Mouse (Mus musculus): Measurements from ENCODE around the gene Kcnb1. TPM values are rescaled to one million over a fixed set of nuclear protein-coding genes. Genes with fewer than 3 reads are reported as not detected.

The Kcnb1 gene
- polyA plus RNA-seq, 2 experiments = 0.03 to 0.15 TPM

DNA sequence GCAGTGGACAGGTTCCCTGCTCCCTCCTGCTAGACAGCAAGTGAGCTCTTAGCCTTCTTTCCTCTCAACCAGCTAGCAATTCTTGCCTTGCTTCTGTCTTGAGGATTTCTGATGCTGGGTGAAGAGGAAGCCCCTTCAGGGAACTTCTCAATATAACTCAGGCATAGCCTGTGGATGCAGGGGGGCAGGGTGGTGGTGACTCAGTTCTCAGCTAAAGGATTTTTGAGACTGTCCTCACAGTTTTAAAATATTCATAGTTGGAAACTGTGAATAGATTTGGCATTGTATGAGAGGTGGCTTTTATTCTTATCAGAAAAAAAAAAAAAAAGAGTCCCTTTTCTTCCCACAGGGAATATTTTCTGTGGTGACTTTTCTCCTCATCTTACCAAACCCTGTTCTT, 129.2 kb downstream of the Kcnb1 start:
- Histone ChIP-seq H3K27me3 (ENCODE audit: control insufficient read depth, insufficient read depth, low read length) (no peaks in the 10 kb centered on the region), H3K9ac (replicated peaks) (peak overlapping the region; percentile 81), H3K9me3 (ENCODE audit: control insufficient read depth, low read length) (no peaks in the 10 kb centered on the region), H3K36me3 (replicated peaks; ENCODE audit: control insufficient read depth, insufficient read depth, low read depth) (peaks cover 50% of the 10 kb centered on the region), H3K27ac (peak overlapping the region; percentile 23), H3K4me1 (replicated peaks; ENCODE audit: control insufficient read depth in 2 of 2, insufficient read depth in 2 of 2, low read length in 1 of 2) (peaks cover 14 to 23% of the 10 kb centered on the region in 2 experiments), H3K4me2 (ENCODE audit: low read depth) (peak overlapping the region; percentile 93), H3K4me3 (ENCODE audit: insufficient read depth in 1 of 2, low read depth in 2 of 2, low read length in 2 of 2) (peak overlapping the region; percentile 34 to 70)
- TF ChIP-seq CTCF (IDR thresholded peaks at IDR 0.05; ENCODE audit: low read depth) (no peak), EP300 (IDR thresholded peaks at IDR 0.05; ENCODE audit: low read depth) (no peak)
- DNase-seq (ENCODE audit: low read depth in 3 of 3, low spot score in 3 of 3) = no peak
- ATAC-seq (ENCODE audit: insufficient read depth) = no peak

DNA sequence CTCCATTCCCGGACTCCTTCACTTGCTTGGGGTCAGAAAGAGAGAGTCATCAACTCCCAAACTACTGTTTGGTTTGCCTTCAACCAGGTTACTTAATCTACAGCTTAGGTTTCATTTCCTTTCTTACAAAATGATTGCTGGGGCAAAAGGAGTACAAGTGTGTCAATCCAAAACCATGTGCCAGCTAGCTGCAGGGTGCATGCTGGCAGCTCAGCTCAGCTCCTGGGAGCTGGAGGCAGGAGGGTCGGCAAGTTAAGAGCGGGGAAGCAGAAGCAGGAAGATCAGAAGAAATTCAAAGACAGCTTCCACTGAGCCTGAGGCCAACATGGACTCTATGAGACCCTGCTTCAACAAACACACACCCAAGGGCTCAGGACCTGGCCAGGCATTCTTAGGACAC, 129.6 kb downstream of the Kcnb1 start:
- peak overlapping the region; percentile 93 for H3K4me2 ChIP-seq (ENCODE audit: low read depth)
- peak overlapping the region; percentile 23 for H3K27ac ChIP-seq
- 68% methylated on average over 3 of the region's 3 CpGs for WGBS (ENCODE audit: insufficient replicate concordance)
- H3K4me3 ChIP-seq (ENCODE audit: insufficient read depth in 1 of 2, low read depth in 2 of 2, low read length in 2 of 2) = peak overlapping the region; percentile 34 to 70
- DNase-seq (ENCODE audit: low read depth in 3 of 3, low spot score in 3 of 3) (no peak), ATAC-seq (ENCODE audit: insufficient read depth) (no peak)
- H3K36me3 ChIP-seq (replicated peaks; ENCODE audit: control insufficient read depth, insufficient read depth, low read depth) = peaks cover 50% of the 10 kb centered on the region
- peak overlapping the region; percentile 81 for H3K9ac ChIP-seq (replicated peaks)
- no peaks in the 10 kb centered on the region for H3K9me3 ChIP-seq (ENCODE audit: control insufficient read depth, low read length)
- TF ChIP-seq CTCF (IDR thresholded peaks at IDR 0.05; ENCODE audit: low read depth) (no peak), EP300 (IDR thresholded peaks at IDR 0.05; ENCODE audit: low read depth) (no peak)
- H3K27me3 ChIP-seq (ENCODE audit: control insufficient read depth, insufficient read depth, low read length) = no peaks in the 10 kb centered on the region
- peaks cover 14 to 22% of the 10 kb centered on the region in 2 experiments for H3K4me1 ChIP-seq (replicated peaks; ENCODE audit: control insufficient read depth in 2 of 2, insufficient read depth in 2 of 2, low read length in 1 of 2)

DNA sequence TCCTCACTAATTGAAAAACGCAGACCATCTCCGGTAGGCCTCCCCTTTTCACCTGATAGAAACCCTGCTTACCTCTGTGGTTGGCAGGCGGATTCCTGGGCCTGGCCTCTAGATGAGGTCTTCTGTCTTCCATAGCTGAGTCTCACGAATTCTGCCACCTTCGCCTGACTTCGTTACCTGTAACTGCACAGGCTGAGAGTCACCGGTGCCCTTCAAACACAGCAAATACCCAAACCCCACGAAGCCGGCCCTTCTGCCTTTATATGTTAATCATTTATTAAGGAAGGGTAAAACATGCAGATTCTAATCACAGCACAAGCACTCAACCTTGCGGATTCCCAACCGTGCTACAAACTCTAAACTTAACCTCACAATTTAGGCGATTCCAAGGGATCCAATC, 130.0 kb downstream of the Kcnb1 start:
- peaks cover 50% of the 10 kb centered on the region for H3K36me3 ChIP-seq (replicated peaks; ENCODE audit: control insufficient read depth, insufficient read depth, low read depth)
- H3K4me3 ChIP-seq (ENCODE audit: insufficient read depth in 1 of 2, low read depth in 2 of 2, low read length in 2 of 2) = peak overlapping the region in 1 of 2 experiments; percentile 70; a peak in 2 of 4 replicates
- H3K4me1 ChIP-seq (replicated peaks; ENCODE audit: control insufficient read depth in 2 of 2, insufficient read depth in 2 of 2, low read length in 1 of 2) = peaks cover 12 to 18% of the 10 kb centered on the region in 2 experiments
- H3K9ac ChIP-seq (replicated peaks) = peak overlapping the region; percentile 81
- TF ChIP-seq EP300 (IDR thresholded peaks at IDR 0.05; ENCODE audit: low read depth) = no peak
- no peak for TF ChIP-seq CTCF (IDR thresholded peaks at IDR 0.05; ENCODE audit: low read depth)
- H3K9me3 ChIP-seq (ENCODE audit: control insufficient read depth, low read length) = no peaks in the 10 kb centered on the region
- no peak for ATAC-seq (ENCODE audit: insufficient read depth)
- no peak for DNase-seq (ENCODE audit: low read depth in 3 of 3, low spot score in 3 of 3)
- H3K4me2 ChIP-seq (ENCODE audit: low read depth) = peak overlapping the region; percentile 93
- H3K27ac ChIP-seq = peak overlapping the region; percentile 23
- no peaks in the 10 kb centered on the region for H3K27me3 ChIP-seq (ENCODE audit: control insufficient read depth, insufficient read depth, low read length)
- 77% methylated on average over 12 of the region's 12 CpGs for WGBS (ENCODE audit: insufficient replicate concordance)

DNA sequence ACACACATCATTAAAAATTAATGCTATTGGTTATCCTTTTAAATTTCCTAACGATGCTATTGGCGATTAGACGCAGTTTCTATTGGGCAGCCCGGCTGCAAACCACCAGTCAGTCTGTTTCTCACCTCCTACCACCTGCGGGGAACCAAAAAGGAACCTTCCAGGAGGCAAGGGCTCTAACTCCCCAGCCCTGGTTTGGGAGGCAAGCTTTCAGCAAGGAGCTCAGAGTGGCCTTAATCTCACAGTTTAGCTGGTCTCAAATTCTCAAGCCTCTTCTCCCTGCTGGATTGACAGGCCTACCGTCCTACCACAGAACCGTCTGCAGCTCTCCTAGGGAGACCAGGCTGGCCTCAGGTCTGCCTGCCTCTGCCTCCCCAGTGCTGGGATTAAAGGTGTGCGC, 130.4 kb downstream of the Kcnb1 start:
- peaks cover 50% of the 10 kb centered on the region for H3K36me3 ChIP-seq (replicated peaks; ENCODE audit: control insufficient read depth, insufficient read depth, low read depth)
- DNase-seq (ENCODE audit: low read depth in 3 of 3, low spot score in 3 of 3) (no peak), ATAC-seq (ENCODE audit: insufficient read depth) (no peak)
- H3K4me2 ChIP-seq (ENCODE audit: low read depth) = peak overlapping the region; percentile 93
- H3K27me3 ChIP-seq (ENCODE audit: control insufficient read depth, insufficient read depth, low read length) = no peaks in the 10 kb centered on the region
- no peak overlapping the region for H3K4me3 ChIP-seq (ENCODE audit: insufficient read depth in 1 of 2, low read depth in 2 of 2, low read length in 2 of 2)
- no peak overlapping the region for H3K9ac ChIP-seq (replicated peaks)
- H3K4me1 ChIP-seq (replicated peaks; ENCODE audit: control insufficient read depth in 2 of 2, insufficient read depth in 2 of 2, low read length in 1 of 2) = peaks cover 12 to 15% of the 10 kb centered on the region in 2 experiments
- no peaks in the 10 kb centered on the region for H3K9me3 ChIP-seq (ENCODE audit: control insufficient read depth, low read length)
- no peak for TF ChIP-seq EP300 (IDR thresholded peaks at IDR 0.05; ENCODE audit: low read depth)
- TF ChIP-seq CTCF (IDR thresholded peaks at IDR 0.05; ENCODE audit: low read depth) = no peak
- WGBS (ENCODE audit: insufficient replicate concordance) = 81% methylated on average over 8 of the region's 8 CpGs
- H3K27ac ChIP-seq = no peak overlapping the region

DNA sequence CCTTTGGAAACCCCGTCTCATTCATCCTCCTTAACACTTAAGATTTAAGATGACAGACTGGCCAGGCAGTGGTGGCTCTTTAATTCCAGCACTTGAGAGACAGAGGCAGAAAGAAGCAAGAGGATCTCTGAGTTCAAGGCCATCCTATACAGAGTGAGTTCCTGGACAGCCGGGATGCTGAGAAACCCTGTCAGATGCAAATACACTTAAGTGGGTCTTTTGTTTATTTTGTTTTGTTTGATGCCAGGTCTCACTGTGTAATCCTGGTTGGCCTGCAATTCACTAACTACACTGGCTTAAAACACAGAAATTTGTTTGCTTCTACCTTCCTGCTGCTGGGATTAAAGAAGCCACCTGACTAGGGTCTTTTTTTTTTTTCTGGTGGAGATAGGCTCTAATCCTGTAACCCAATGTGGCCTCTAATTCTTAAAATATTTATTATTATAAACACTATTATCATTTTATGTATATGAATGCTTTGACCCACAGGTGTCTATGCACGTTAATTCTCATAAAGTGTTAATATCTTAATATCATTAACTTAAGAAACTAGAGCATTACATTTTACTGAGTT, 131.1 kb downstream of the Kcnb1 start:
- Histone ChIP-seq H3K9me3 (ENCODE audit: control insufficient read depth, low read length) (no peaks in the 10 kb centered on the region), H3K36me3 (replicated peaks; ENCODE audit: control insufficient read depth, insufficient read depth, low read depth) (peaks cover 49% of the 10 kb centered on the region), H3K4me2 (ENCODE audit: low read depth) (no peak overlapping the region), H3K4me1 (replicated peaks; ENCODE audit: control insufficient read depth in 2 of 2, insufficient read depth in 2 of 2, low read length in 1 of 2) (peaks cover 12 to 15% of the 10 kb centered on the region in 2 experiments), H3K27me3 (ENCODE audit: control insufficient read depth, insufficient read depth, low read length) (no peaks in the 10 kb centered on the region), H3K9ac (replicated peaks) (no peak overlapping the region), H3K4me3 (ENCODE audit: insufficient read depth in 1 of 2, low read depth in 2 of 2, low read length in 2 of 2) (no peak overlapping the region), H3K27ac (no peak overlapping the region)
- TF ChIP-seq CTCF (IDR thresholded peaks at IDR 0.05; ENCODE audit: low read depth) (no peak), EP300 (IDR thresholded peaks at IDR 0.05; ENCODE audit: low read depth) (no peak)
- no peak for ATAC-seq (ENCODE audit: insufficient read depth)
- WGBS (ENCODE audit: insufficient replicate concordance) = 81% methylated on average over 3 of the region's 3 CpGs
- DNase-seq (ENCODE audit: low read depth in 3 of 3, low spot score in 3 of 3) = no peak
